Mouse (Mus musculus): ENCODE measurements around the gene Yod1. TPM values are rescaled to one million over a fixed set of nuclear protein-coding genes. Genes with fewer than 3 reads are reported as not detected.

Yod1 gene
- 10.2 and 10.5 TPM in 2 replicates for polyA plus RNA-seq (2015; fragmentation: Nextera tagmentation; extraction: Ambion mirVana)

DNA sequence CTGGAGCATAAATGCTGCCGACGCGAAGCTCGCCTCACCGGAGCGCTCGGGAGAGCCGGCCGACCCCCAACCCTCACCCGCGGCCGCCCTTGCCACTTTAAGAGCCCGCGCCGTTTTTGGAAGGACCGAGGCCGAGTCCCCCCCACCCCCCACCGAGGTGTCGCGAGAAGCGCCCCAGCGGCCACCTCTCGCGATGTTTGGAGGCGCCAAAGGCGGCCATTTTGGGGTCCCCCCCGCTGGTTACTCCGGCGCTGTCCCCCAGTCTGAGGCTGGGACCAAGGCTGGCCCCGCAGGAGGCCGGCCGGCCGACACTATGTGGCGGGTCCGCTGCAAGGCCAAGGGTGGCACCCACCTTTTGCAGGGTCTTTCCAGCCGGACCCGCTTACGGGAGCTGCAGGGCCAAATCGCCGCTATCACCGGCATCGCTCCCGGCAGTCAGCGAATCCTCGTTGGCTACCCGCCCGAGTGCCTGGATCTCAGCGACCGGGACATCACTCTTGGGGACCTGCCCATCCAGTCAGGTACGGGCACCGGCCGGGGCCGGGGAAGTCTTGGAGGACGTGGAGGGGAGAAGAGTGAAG lies at the start of gene Yod1:
Gene Yod1 (plus strand): TSS at position 37 of the 581 bp plus-strand sequence.
- Histone ChIP-seq H3K4me3 (replicated peaks) (peak within 1 kb of the TSS; percentile 81), H3K27ac (peak within 1 kb of the TSS; percentile 74), H3K27me3 (replicated peaks) (no peaks in the 10 kb centered on the region), H3K36me3 (0 out of 2 replicates have a peak, but pooled peaks cover 3% of the 10 kb centered on the region), H3K4me2 (replicated peaks) (peak within 1 kb of the TSS; percentile 86), H3K9ac (peak within 1 kb of the TSS; percentile 93), H3K9me3 (no peaks in the 10 kb centered on the region), H3K4me1 (replicated peaks) (peaks cover 6% of the 10 kb centered on the region; the same call in 1 of the 2 replicates)
- ATAC-seq, result peak; percentile 76
- under 1% methylated on average over 54 of the region's 54 CpGs for WGBS

DNA sequence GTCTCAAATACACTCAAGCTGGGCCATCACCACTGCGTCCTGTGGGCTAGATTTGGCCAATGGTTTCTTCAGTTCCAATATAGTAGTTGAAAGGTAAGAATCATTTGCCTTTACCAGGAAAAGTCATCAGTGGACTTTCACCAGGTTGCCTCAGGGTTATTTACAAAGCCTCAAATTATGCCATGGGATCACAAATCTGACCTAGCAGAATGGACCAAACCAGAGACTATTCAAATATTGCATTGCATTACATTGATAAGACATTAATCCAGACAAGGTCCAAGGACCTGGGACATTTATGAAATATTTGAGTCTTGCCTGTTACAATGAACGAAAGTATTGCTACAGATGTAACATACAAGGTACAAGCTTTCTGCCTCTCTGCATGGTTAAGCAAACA lies 38.6 kb upstream of the Yod1 start:
- Histone ChIP-seq H3K4me3 (replicated peaks) (no peak overlapping the region), H3K36me3 (no peaks in the 10 kb centered on the region), H3K9ac (no peak overlapping the region), H3K9me3 (no peaks in the 10 kb centered on the region), H3K4me1 (replicated peaks) (peaks cover 4% of the 10 kb centered on the region; the same call in 1 of the 2 replicates), H3K27me3 (replicated peaks) (no peaks in the 10 kb centered on the region), H3K4me2 (replicated peaks) (no peak overlapping the region), H3K27ac (no peak overlapping the region)
- WGBS, result 81% methylated on average over 2 of the region's 2 CpGs
- no peak for ATAC-seq

DNA sequence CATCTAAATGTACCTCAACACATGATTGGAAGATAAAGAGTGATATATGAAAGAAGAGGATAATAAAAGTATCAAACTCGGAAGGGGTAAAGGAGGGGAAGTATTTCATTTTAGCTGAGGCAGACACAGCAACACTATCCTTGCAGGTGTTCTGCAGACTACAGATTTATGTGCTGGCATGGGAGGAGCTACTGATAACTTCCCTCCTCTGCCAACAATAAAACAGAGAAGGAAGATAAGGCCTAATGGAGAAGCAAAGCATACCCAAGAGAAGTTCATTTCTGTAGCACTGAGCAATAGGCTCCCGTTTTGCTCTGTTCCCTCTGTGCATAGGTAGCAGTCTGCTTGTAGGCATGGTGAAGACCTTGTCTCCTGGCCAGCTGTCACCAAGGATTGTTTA lies 36.1 kb upstream of the Yod1 start:
- no peaks in the 10 kb centered on the region for H3K27me3 ChIP-seq (replicated peaks)
- H3K4me3 ChIP-seq (replicated peaks), result no peak overlapping the region
- no peak overlapping the region for H3K9ac ChIP-seq
- no peaks in the 10 kb centered on the region for H3K36me3 ChIP-seq
- H3K4me2 ChIP-seq (replicated peaks), result no peak overlapping the region
- peaks cover 4% of the 10 kb centered on the region; the same call in 1 of the 2 replicates for H3K4me1 ChIP-seq (replicated peaks)
- H3K9me3 ChIP-seq, result no peaks in the 10 kb centered on the region
- ATAC-seq, result peak; percentile 79
- H3K27ac ChIP-seq, result peak overlapping the region; percentile 78
- 47% methylated on average over 2 of the region's 2 CpGs for WGBS

DNA sequence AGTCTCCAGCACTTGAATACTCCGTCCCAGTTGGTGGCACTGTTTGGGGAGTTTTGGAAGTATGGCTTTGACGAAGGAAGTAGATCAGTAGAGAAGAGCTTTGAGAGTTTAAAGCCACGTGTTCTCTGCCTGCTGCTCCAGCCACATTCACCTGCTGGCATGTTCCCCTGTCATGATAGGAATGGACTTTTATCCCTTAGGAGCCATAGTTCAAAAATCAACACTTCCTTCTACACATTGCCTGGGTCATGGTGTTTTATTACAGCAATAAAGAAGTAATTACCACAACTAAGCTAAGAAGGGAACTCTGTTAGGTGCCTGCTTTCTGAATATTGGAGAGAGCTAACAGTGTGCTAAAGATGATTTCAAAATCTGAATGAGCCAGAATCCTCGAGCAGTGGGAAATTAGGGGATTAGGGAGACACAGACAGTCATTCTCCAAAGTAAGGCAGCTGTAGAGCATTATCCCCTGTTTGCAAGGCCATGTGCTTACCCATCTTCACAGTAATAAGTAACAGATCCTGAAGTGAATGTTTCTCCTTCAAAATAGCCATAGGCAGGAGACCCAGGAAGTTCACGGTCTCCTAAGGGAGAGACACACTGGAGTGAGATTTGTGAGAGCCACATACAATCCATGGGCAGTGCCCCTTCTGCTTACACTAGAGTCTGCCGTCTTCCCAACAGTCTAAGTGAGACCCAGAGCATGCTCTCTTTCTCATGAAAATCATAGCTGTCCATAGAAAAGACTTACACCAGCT lies 35.3 kb upstream of the Yod1 start:
- H3K27ac ChIP-seq, result peak overlapping the region; percentile 73
- no peak overlapping the region for H3K9ac ChIP-seq
- H3K4me3 ChIP-seq (replicated peaks), result no peak overlapping the region
- H3K27me3 ChIP-seq (replicated peaks), result no peaks in the 10 kb centered on the region
- WGBS, result 47% methylated on average over 6 of the region's 6 CpGs
- no peaks in the 10 kb centered on the region for H3K36me3 ChIP-seq
- H3K4me2 ChIP-seq (replicated peaks), result no peak overlapping the region
- H3K4me1 ChIP-seq (replicated peaks), result peaks cover 4% of the 10 kb centered on the region; the same call in 1 of the 2 replicates
- peak; percentile 88 for ATAC-seq
- H3K9me3 ChIP-seq, result no peaks in the 10 kb centered on the region

DNA sequence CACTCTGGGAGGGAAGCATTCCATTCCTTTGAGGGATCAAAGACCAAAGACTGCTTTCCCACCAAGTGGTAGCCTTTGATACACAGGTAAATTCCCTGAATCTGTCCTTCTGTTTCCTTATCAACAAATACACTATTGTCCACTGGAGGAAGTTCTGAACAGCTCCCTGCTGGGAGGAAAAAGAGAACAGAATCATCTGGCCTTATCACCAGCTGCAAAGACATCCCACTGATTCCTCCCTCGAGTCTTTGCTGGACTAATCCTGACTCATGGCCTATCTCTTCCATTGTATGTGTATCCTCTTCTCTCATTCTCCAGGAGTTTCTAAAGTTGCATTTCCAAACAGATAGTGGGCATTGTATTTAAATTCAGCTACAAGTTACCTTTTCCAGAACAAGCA lies 33.2 kb upstream of the Yod1 start:
- Histone ChIP-seq H3K4me3 (replicated peaks) (no peak overlapping the region), H3K9me3 (no peaks in the 10 kb centered on the region), H3K27me3 (replicated peaks) (no peaks in the 10 kb centered on the region), H3K36me3 (no peaks in the 10 kb centered on the region), H3K4me2 (replicated peaks) (no peak overlapping the region), H3K4me1 (replicated peaks) (peaks cover 4% of the 10 kb centered on the region; the same call in 1 of the 2 replicates), H3K9ac (no peak overlapping the region), H3K27ac (no peak overlapping the region)
- WGBS, result 42% methylated on average over 1 of the region's 1 CpGs
- no peak for ATAC-seq

DNA sequence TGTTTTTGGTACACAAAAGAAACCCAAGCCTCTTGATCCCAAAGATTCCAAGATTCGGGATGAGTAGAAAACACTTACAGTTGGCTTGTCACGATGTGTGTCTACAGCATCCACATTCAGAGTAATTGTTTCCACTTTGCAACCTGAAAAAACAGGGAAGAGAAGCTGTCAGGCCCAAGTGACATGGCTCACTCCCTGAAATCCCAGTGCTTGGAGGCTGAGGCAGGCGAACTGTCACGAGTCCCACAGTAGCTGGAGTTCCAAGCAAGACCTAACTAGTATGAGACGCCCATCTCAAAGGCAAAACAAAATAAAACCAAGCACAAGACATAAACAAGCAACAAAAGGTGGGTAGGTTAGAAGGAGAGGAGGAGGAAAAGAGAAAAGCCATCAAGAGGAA lies 18.5 kb upstream of the Yod1 start:
- no peaks in the 10 kb centered on the region for H3K4me1 ChIP-seq (replicated peaks)
- H3K27me3 ChIP-seq (replicated peaks), result no peaks in the 10 kb centered on the region
- H3K36me3 ChIP-seq, result 0 out of 2 replicates have a peak, but pooled peaks cover 12% of the 10 kb centered on the region
- H3K9ac ChIP-seq, result no peak overlapping the region
- no peak overlapping the region for H3K4me3 ChIP-seq (replicated peaks)
- H3K9me3 ChIP-seq, result no peaks in the 10 kb centered on the region
- WGBS, result 92% methylated on average over 5 of the region's 5 CpGs
- no peak overlapping the region for H3K4me2 ChIP-seq (replicated peaks)
- no peak for ATAC-seq
- H3K27ac ChIP-seq, result no peak overlapping the region

DNA sequence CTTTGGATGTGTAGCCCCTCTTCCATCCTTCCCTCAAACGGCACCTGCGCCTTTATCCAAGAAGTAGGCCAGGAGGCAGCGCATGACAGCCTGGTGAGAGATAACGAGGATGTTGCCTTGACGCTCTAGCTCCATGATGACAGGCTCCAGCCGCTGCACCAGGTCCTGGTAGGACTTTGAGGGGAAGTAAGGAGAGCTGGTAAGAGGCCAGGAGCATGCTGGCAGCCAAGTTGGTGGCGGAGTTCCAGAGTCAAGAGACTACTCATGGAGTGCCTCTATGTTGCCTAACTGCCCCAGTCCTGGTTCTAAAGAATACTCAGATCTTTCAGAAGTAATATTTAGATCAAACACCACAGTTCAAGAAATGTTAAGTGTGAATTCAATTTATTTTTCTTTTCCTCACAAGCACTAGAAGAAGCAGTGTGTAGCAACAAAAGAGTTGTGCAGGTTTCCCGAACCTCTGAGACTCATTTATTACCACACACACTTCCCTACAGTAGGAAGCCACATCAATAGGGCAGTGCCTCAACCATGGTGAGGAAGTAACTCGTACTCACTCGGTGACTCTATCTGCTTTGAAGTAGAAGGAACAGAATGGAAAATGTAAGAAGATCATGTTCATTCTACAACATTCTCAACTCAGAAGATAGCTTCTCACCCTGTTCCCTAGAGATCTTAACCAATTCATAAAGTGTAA lies 17.0 kb upstream of the Yod1 start:
- 92% methylated on average over 10 of the region's 10 CpGs for WGBS

DNA sequence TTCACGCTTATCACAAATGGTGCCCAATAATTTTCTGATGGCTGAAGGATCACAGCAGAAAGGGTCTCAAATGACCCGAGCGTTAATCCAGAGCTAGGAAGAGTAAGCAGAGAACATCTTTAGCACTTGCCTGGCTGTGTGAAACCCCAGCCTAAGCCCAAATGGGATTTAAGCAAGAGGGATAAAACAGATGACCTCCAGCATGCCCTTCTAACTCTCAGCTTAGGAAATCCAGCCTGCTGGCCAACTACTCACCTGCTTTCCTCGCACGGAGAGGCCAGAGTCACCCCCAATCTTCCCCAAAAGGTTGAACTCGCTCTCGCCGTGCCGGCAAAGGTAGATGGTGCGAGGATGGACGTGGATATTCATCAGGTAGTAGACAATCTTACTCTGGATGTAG lies 15.2 kb upstream of the Yod1 start:
- no peak for ATAC-seq
- no peaks in the 10 kb centered on the region for H3K27me3 ChIP-seq (replicated peaks)
- H3K9me3 ChIP-seq, result no peaks in the 10 kb centered on the region
- H3K36me3 ChIP-seq, result peaks cover 12% of the 10 kb centered on the region; the same call in 1 of the 2 replicates
- H3K4me1 ChIP-seq (replicated peaks), result no peaks in the 10 kb centered on the region
- no peak overlapping the region for H3K4me3 ChIP-seq (replicated peaks)
- H3K4me2 ChIP-seq (replicated peaks), result no peak overlapping the region
- H3K27ac ChIP-seq, result no peak overlapping the region
- no peak overlapping the region for H3K9ac ChIP-seq
- WGBS, result 93% methylated on average over 11 of the region's 11 CpGs

More for the DNA sequence above, 17.0 kb upstream of the Yod1 start:
- no peaks in the 10 kb centered on the region for H3K9me3 ChIP-seq
- no peaks in the 10 kb centered on the region for H3K27me3 ChIP-seq (replicated peaks)
- H3K4me3 ChIP-seq (replicated peaks), result no peak overlapping the region
- H3K4me2 ChIP-seq (replicated peaks), result no peak overlapping the region
- H3K9ac ChIP-seq, result no peak overlapping the region
- no peaks in the 10 kb centered on the region for H3K4me1 ChIP-seq (replicated peaks)
- H3K36me3 ChIP-seq, result 0 out of 2 replicates have a peak, but pooled peaks cover 12% of the 10 kb centered on the region
- no peak overlapping the region for H3K27ac ChIP-seq
- ATAC-seq, result no peak

DNA sequence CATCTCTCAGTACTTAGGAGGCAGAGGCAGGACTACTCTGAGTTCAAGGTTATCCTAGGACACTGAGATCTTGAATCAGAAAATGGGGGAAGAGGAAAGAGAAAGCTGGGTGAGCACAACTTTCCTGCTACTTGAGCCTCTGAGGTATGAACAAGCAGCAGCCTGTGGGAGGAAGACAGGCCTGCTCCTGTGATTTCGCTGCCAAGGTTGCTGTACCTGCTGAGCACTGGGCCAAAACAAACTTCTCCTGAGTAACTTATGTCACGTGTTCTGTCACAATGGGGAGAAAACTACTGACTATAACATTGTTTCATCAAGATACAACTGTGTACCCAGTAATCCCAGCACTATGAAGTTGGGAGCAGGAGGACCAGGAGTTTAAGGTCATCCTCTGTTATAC lies 13.5 kb upstream of the Yod1 start:
- 92% methylated on average over 2 of the region's 2 CpGs for WGBS
- no peak overlapping the region for H3K27ac ChIP-seq

DNA sequence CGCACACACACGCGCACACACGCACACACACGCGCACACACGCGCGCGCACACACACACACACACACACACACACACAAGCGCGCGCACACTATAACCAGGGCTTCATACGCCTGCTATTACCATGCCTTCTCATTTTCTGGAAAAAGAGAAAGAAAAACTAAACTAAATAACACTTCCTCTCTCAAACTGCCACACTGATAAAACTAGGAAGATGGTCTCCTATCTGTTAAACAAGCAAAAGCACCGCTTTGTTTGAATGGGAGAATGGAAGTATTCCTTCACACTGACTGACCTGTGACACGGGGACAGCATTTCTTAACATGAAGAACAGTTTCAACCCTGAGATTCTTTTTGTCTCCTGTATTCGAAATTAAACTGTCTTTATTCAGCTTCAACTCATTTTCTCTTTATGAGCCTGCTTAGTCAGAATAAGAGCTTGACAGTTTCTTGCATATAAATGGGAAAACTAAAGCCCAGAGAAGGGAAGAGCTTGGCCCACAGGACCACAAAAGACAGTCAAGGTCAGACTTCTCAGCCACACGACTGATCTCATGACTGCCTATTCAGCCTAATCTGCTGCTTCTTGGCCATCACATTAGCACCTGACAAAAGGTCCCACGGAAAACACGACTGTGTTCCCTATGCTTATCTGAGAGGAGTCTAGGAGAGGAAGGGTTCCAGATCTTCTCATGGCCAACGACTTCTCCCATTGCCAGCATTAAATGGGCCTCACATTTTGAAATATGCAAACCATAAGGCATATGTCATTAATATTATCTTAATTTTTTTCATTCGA lies 6.6 kb upstream of the Yod1 start:
- no peak overlapping the region for H3K9ac ChIP-seq
- no peak overlapping the region for H3K4me2 ChIP-seq (replicated peaks)
- H3K4me3 ChIP-seq (replicated peaks), result no peak overlapping the region
- H3K9me3 ChIP-seq, result no peaks in the 10 kb centered on the region
- no peaks in the 10 kb centered on the region for H3K27me3 ChIP-seq (replicated peaks)
- ATAC-seq, result no peak
- no peak overlapping the region for H3K27ac ChIP-seq
- 90% methylated on average over 22 of the region's 22 CpGs for WGBS
- H3K36me3 ChIP-seq, result no peaks in the 10 kb centered on the region; the same call in 1 of the 2 replicates
- no peaks in the 10 kb centered on the region for H3K4me1 ChIP-seq (replicated peaks)

More for the DNA sequence above, 13.5 kb upstream of the Yod1 start:
- peaks cover 12% of the 10 kb centered on the region; the same call in 1 of the 2 replicates for H3K36me3 ChIP-seq
- H3K9me3 ChIP-seq, result no peaks in the 10 kb centered on the region
- H3K4me3 ChIP-seq (replicated peaks), result no peak overlapping the region
- H3K27me3 ChIP-seq (replicated peaks), result no peaks in the 10 kb centered on the region
- H3K4me1 ChIP-seq (replicated peaks), result no peaks in the 10 kb centered on the region
- ATAC-seq, result no peak
- H3K4me2 ChIP-seq (replicated peaks), result no peak overlapping the region
- H3K9ac ChIP-seq, result no peak overlapping the region

DNA sequence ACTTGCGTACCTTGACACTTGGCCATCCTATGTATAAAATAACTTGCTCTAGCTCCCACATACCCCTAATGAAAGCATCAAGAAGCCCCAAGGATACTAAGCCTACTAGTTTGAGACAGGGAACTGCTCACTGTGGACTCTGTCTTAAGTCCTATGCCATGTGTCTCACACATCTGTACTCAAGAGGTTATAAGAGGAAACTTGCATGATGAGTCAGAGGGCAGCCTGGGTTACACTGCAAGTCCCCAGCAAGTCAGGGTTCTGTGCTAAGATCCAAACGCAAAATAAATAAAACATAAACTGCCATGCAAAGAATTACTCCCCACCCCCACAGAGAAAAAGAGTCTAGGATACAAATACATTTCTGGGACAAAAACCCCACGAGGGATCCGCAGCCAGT lies 3.1 kb upstream of the Yod1 start:
- Histone ChIP-seq H3K4me2 (replicated peaks) (peak overlapping the region; percentile 86), H3K27ac (no peak overlapping the region)
- ATAC-seq, result no peak

More for the DNA sequence above, 3.1 kb upstream of the Yod1 start:
- peaks cover 6% of the 10 kb centered on the region; the same call in 1 of the 2 replicates for H3K4me1 ChIP-seq (replicated peaks)
- H3K9ac ChIP-seq, result no peak overlapping the region
- no peak overlapping the region for H3K4me3 ChIP-seq (replicated peaks)
- WGBS, result 72% methylated on average over 4 of the region's 4 CpGs
- no peaks in the 10 kb centered on the region for H3K9me3 ChIP-seq
- no peaks in the 10 kb centered on the region for H3K36me3 ChIP-seq
- no peaks in the 10 kb centered on the region for H3K27me3 ChIP-seq (replicated peaks)

Measured in intestine, embryonic 15.5 days (tissue).